Mouse (Mus musculus) neural tube, embryonic 15.5 days (tissue): ENCODE results near the gene Il1rn. TPM values are rescaled to one million over a fixed set of nuclear protein-coding genes. Genes with fewer than 3 reads are reported as not detected.

Experiments used
- ATAC-seq: fragments of 200-750 bp; cut with Nextera tagmentation; 2 replicates; pipeline ENCODE4 v1.8.0; 2017; ENCODE audit warnings: mild to moderate bottlenecking, moderate TSS enrichment, moderate library complexity; ENCODE audit not compliant: low FRiP score
- H3K27ac ChIP-seq: fragments of 300-500 bp; sonication (generic); replicated peaks from 2 replicates; pipeline ENCODE4 v1.5.1; 2015; ENCODE audit warnings: mild to moderate bottlenecking, inconsistent platforms
- H3K27me3 ChIP-seq: fragments of 300-500 bp; sonication (generic); replicated peaks from 2 replicates; pipeline ENCODE4 v1.6.1; 2015; ENCODE audit warnings: inconsistent platforms
- H3K36me3 ChIP-seq: fragments of 300-500 bp; sonication (generic); 2 replicates; pipeline ENCODE4 v1.6.1; 2015; ENCODE audit warnings: inconsistent platforms
- H3K4me1 ChIP-seq: fragments of 300-500 bp; sonication (generic); 2 replicates; pipeline ENCODE4 v1.6.1; 2015; ENCODE audit warnings: inconsistent platforms
- H3K4me2 ChIP-seq: fragments of 300-500 bp; sonication (generic); 2 replicates; pipeline ENCODE4 v1.6.1; 2015; ENCODE audit warnings: inconsistent platforms, mild to moderate bottlenecking, moderate library complexity
- H3K4me3 ChIP-seq: fragments of 300-500 bp; sonication (generic); replicated peaks from 2 replicates; pipeline ENCODE4 v1.5.1; 2015; ENCODE audit warnings: mild to moderate bottlenecking, inconsistent platforms
- H3K9ac ChIP-seq: fragments of 300-500 bp; sonication (generic); replicated peaks from 2 replicates; pipeline ENCODE4 v1.6.1; 2015; ENCODE audit warnings: mild to moderate bottlenecking, inconsistent platforms
- H3K9me3 ChIP-seq: fragments of 300-500 bp; sonication (generic); replicated peaks from 2 replicates; pipeline ENCODE4 v1.6.1; 2016; ENCODE audit warnings: inconsistent platforms
- WGBS: fragments of 180-500 bp; shearing (Covaris S2); methylation state at CpG from one replicate; pipeline ENCODE4 v1.1.7; 2015; ENCODE audit warnings: mixed read lengths; 5-methylcytosine and 5-hydroxymethylcytosine counted together
- polyA plus RNA-seq: library from polyadenylated mRNA; unstranded; fragments of >200 nt; fragmentation: Nextera tagmentation; extraction: Ambion mirVana; gene quantifications from 2 replicates; pipeline ENCODE4 v1.2.1, GENCODE M21; 2015

The Il1rn gene
- polyA plus RNA-seq, 1 experiment from 2014 or later = not detected

- ATAC-seq = no peak
- no peak overlapping the region for H3K4me3 ChIP-seq
- no peaks in the 10 kb centered on the region for H3K4me1 ChIP-seq
- no peak overlapping the region for H3K9ac ChIP-seq
- H3K27ac ChIP-seq = no peak overlapping the region
- WGBS = 84% methylated on average over 2 of the region's 2 CpGs
- H3K4me2 ChIP-seq = no peak overlapping the region
- H3K36me3 ChIP-seq = no peaks in the 10 kb centered on the region
- no peaks in the 10 kb centered on the region for H3K27me3 ChIP-seq
- no peaks in the 10 kb centered on the region for H3K9me3 ChIP-seq
Measured at GRCm38 (mm10) chr2:24351159-24351558, 14.5 kb downstream of the Il1rn start.

GRCm38 (mm10) chr2:24353042-24353441 lies 16.4 kb downstream of the Il1rn start:
- Histone ChIP-seq H3K27ac (no peak overlapping the region), H3K27me3 (no peaks in the 10 kb centered on the region), H3K9me3 (no peaks in the 10 kb centered on the region), H3K4me2 (no peak overlapping the region), H3K9ac (no peak overlapping the region), H3K4me3 (no peak overlapping the region), H3K4me1 (no peaks in the 10 kb centered on the region), H3K36me3 (no peaks in the 10 kb centered on the region)
- no peak for ATAC-seq
- WGBS = 93% methylated on average over 2 of the region's 2 CpGs

- no peak for ATAC-seq
- Histone ChIP-seq H3K27me3 (no peaks in the 10 kb centered on the region), H3K4me3 (no peak overlapping the region), H3K4me2 (no peak overlapping the region), H3K27ac (no peak overlapping the region), H3K36me3 (no peaks in the 10 kb centered on the region), H3K9ac (no peak overlapping the region), H3K9me3 (no peaks in the 10 kb centered on the region), H3K4me1 (no peaks in the 10 kb centered on the region)
- whole genome bisulfite sequencing = 10% methylated on average over 1 of the region's 1 CpGs
Measured at GRCm38 (mm10) chr2:24357642-24358041, 21.0 kb downstream of the Il1rn start.

- no peak overlapping the region for H3K9ac ChIP-seq
- no peaks in the 10 kb centered on the region for H3K27me3 ChIP-seq
- no peaks in the 10 kb centered on the region for H3K4me1 ChIP-seq
- H3K36me3 ChIP-seq = no peaks in the 10 kb centered on the region
- no peaks in the 10 kb centered on the region for H3K9me3 ChIP-seq
- H3K4me3 ChIP-seq = no peak overlapping the region
- H3K27ac ChIP-seq = no peak overlapping the region
- ATAC-seq = no peak
- 93% methylated on average over 1 of the region's 1 CpGs for WGBS
- no peak overlapping the region for H3K4me2 ChIP-seq
Measured at GRCm38 (mm10) chr2:24359347-24359746, 22.7 kb downstream of the Il1rn start.

GRCm38 (mm10) chr2:24363818-24364217 lies 27.2 kb downstream of the Il1rn start:
- Histone ChIP-seq H3K36me3 (no peaks in the 10 kb centered on the region), H3K9me3 (no peaks in the 10 kb centered on the region), H3K9ac (no peak overlapping the region)

GRCm38 (mm10) chr2:24366214-24366975 lies 29.7 kb downstream of the Il1rn start:
- no peaks in the 10 kb centered on the region for H3K9me3 ChIP-seq
- H3K4me1 ChIP-seq = peaks cover 9% of the 10 kb centered on the region
- H3K4me2 ChIP-seq = no peak overlapping the region
- H3K36me3 ChIP-seq = no peaks in the 10 kb centered on the region
- H3K27me3 ChIP-seq = 0 out of 2 replicates have a peak, but pooled peaks cover 7% of the 10 kb centered on the region
- ATAC-seq = no peak
- no peak overlapping the region for H3K27ac ChIP-seq
- H3K4me3 ChIP-seq = no peak overlapping the region
- H3K9ac ChIP-seq = no peak overlapping the region
- 71% methylated on average over 12 of the region's 12 CpGs for WGBS

More at GRCm38 (mm10) chr2:24363818-24364217, 27.2 kb downstream of the Il1rn start:
- no peak overlapping the region for H3K4me3 ChIP-seq
- ATAC-seq = no peak
- H3K27ac ChIP-seq = no peak overlapping the region
- 82% methylated on average over 3 of the region's 3 CpGs for WGBS
- H3K4me1 ChIP-seq = peaks cover 9% of the 10 kb centered on the region
- H3K27me3 ChIP-seq = 0 out of 2 replicates have a peak, but pooled peaks cover 7% of the 10 kb centered on the region
- no peak overlapping the region for H3K4me2 ChIP-seq

GRCm38 (mm10) chr2:24367030-24367894 lies 30.6 kb downstream of the Il1rn start, which contains the start of gene Psd4:
TSS of gene Psd4 (plus strand) at chr2:24367580.
- H3K27me3 ChIP-seq = 0 out of 2 replicates have a peak, but pooled peaks cover 7% of the 10 kb centered on the region
- H3K4me2 ChIP-seq = peak within 1 kb of the TSS; percentile 89
- peak within 1 kb of the TSS; percentile 47 for H3K4me3 ChIP-seq
- WGBS = 5% methylated on average over 40 of the region's 47 CpGs
- no peaks in the 10 kb centered on the region for H3K36me3 ChIP-seq
- peak within 1 kb of the TSS; percentile 49 for H3K9ac ChIP-seq
- no peak within 1 kb of the TSS for H3K27ac ChIP-seq
- peaks cover 9% of the 10 kb centered on the region for H3K4me1 ChIP-seq
- no peaks in the 10 kb centered on the region for H3K9me3 ChIP-seq
- peak; percentile 80 for ATAC-seq

GRCm38 (mm10) chr2:24367895-24368261 lies 31.2 kb downstream of the Il1rn start:
- Histone ChIP-seq H3K9ac (no peak overlapping the region), H3K4me3 (peak overlapping the region; percentile 47)
- 0 out of 2 replicates have a peak, but pooled peaks have one; percentile 33 for ATAC-seq

GRCm38 (mm10) chr2:24378747-24379450 lies 42.2 kb downstream of the Il1rn start:
- no peaks in the 10 kb centered on the region for H3K36me3 ChIP-seq
- H3K4me2 ChIP-seq = no peak overlapping the region
- no peaks in the 10 kb centered on the region for H3K9me3 ChIP-seq
- no peaks in the 10 kb centered on the region for H3K4me1 ChIP-seq
- H3K9ac ChIP-seq = no peak overlapping the region
- no peak overlapping the region for H3K4me3 ChIP-seq
- WGBS = 80% methylated on average over 5 of the region's 5 CpGs
- ATAC-seq = no peak
- H3K27me3 ChIP-seq = no peaks in the 10 kb centered on the region
- no peak overlapping the region for H3K27ac ChIP-seq

More at GRCm38 (mm10) chr2:24367895-24368261, 31.2 kb downstream of the Il1rn start:
- Histone ChIP-seq H3K36me3 (no peaks in the 10 kb centered on the region), H3K9me3 (no peaks in the 10 kb centered on the region), H3K4me1 (peaks cover 9% of the 10 kb centered on the region), H3K27ac (no peak overlapping the region), H3K4me2 (peak overlapping the region; percentile 89), H3K27me3 (0 out of 2 replicates have a peak, but pooled peaks cover 7% of the 10 kb centered on the region)
- 75% methylated on average over 4 of the region's 4 CpGs for WGBS

- no peaks in the 10 kb centered on the region for H3K9me3 ChIP-seq
- no peak overlapping the region for H3K4me2 ChIP-seq
- H3K4me3 ChIP-seq = no peak overlapping the region
- ATAC-seq = no peak
- no peaks in the 10 kb centered on the region for H3K36me3 ChIP-seq
- no peak overlapping the region for H3K9ac ChIP-seq
- WGBS = 81% methylated on average over 9 of the region's 9 CpGs
- no peak overlapping the region for H3K27ac ChIP-seq
- no peaks in the 10 kb centered on the region for H3K27me3 ChIP-seq
- H3K4me1 ChIP-seq = no peaks in the 10 kb centered on the region
Measured at GRCm38 (mm10) chr2:24382456-24383230, 46.0 kb downstream of the Il1rn start.

GRCm38 (mm10) chr2:24383636-24384035 lies 47.0 kb downstream of the Il1rn start:
- ATAC-seq = no peak
- WGBS = 79% methylated on average over 3 of the region's 3 CpGs
- H3K27ac ChIP-seq = no peak overlapping the region

More at GRCm38 (mm10) chr2:24383636-24384035, 47.0 kb downstream of the Il1rn start:
- Histone ChIP-seq H3K27me3 (no peaks in the 10 kb centered on the region), H3K4me3 (no peak overlapping the region), H3K9ac (no peak overlapping the region), H3K4me2 (no peak overlapping the region), H3K36me3 (no peaks in the 10 kb centered on the region), H3K9me3 (no peaks in the 10 kb centered on the region), H3K4me1 (no peaks in the 10 kb centered on the region)
